Mouse (Mus musculus): Measurements from ENCODE around the gene Scaf4. TPM values are rescaled to one million over a fixed set of nuclear protein-coding genes. Genes with fewer than 3 reads are reported as not detected.
"Not testable (repeated sequence)": the region's sequence is repeated elsewhere in the genome, so short reads cannot be mapped to it uniquely, and the experiment has no call there.

The Scaf4 gene
- polyA plus RNA-seq, 1 experiment from 2014 or later, result 38.8 TPM

GRCm38 (mm10) chr16:90281406-90281805, 2.9 kb downstream of the Scaf4 start:
- Histone ChIP-seq H3K27me3 (ENCODE audit: low read depth, poor library complexity, severe bottlenecking) (no peaks in the 10 kb centered on the region), H3K4me3 (no peak overlapping the region), H3K36me3 (peaks cover 6% of the 10 kb centered on the region), H3K9me3 (replicated peaks) (no peaks in the 10 kb centered on the region), H3K27ac (no peak overlapping the region), H3K4me1 (peaks cover 38% of the 10 kb centered on the region)
- DNase-seq (ENCODE audit: low spot score), result no peak
- WGBS, result 92% methylated on average over 9 of the region's 9 CpGs

- 92% methylated on average over 5 of the region's 5 CpGs for WGBS
- Histone ChIP-seq H3K4me3 (no peak overlapping the region), H3K27ac (no peak overlapping the region), H3K36me3 (peaks cover 6% of the 10 kb centered on the region), H3K27me3 (ENCODE audit: low read depth, poor library complexity, severe bottlenecking) (no peaks in the 10 kb centered on the region), H3K9me3 (replicated peaks) (no peaks in the 10 kb centered on the region), H3K4me1 (peaks cover 38% of the 10 kb centered on the region)
- no peak for DNase-seq (ENCODE audit: low spot score)
These were observed 3.3 kb downstream of the Scaf4 start for GRCm38 (mm10) chr16:90280989-90281388.

GRCm38 (mm10) chr16:90280515-90280914, 3.8 kb downstream of the Scaf4 start:
- 84% methylated on average over 2 of the region's 2 CpGs for WGBS
- H3K4me1 ChIP-seq, result peaks cover 37% of the 10 kb centered on the region

GRCm38 (mm10) chr16:90279058-90279457, 5.2 kb downstream of the Scaf4 start:
- Histone ChIP-seq H3K27ac (no peak overlapping the region), H3K27me3 (ENCODE audit: low read depth, poor library complexity, severe bottlenecking) (no peaks in the 10 kb centered on the region), H3K4me3 (no peak overlapping the region), H3K9me3 (replicated peaks) (no peaks in the 10 kb centered on the region), H3K4me1 (peaks cover 30% of the 10 kb centered on the region), H3K36me3 (peaks cover 13% of the 10 kb centered on the region)
- WGBS, result 81% methylated on average over 6 of the region's 6 CpGs
- no peak for DNase-seq (ENCODE audit: low spot score)

More at GRCm38 (mm10) chr16:90280515-90280914, 3.8 kb downstream of the Scaf4 start:
- Histone ChIP-seq H3K27ac (no peak overlapping the region), H3K36me3 (peaks cover 10% of the 10 kb centered on the region), H3K4me3 (no peak overlapping the region), H3K9me3 (replicated peaks) (no peaks in the 10 kb centered on the region), H3K27me3 (ENCODE audit: low read depth, poor library complexity, severe bottlenecking) (no peaks in the 10 kb centered on the region)
- no peak for DNase-seq (ENCODE audit: low spot score)

GRCm38 (mm10) chr16:90275521-90275920, 8.8 kb downstream of the Scaf4 start:
- Histone ChIP-seq H3K36me3 (peaks cover 18% of the 10 kb centered on the region), H3K4me1 (0 out of 2 replicates have a peak, but pooled peaks cover 5% of the 10 kb centered on the region), H3K4me3 (no peak overlapping the region), H3K9me3 (replicated peaks) (no peaks in the 10 kb centered on the region), H3K27ac (no peak overlapping the region), H3K27me3 (ENCODE audit: low read depth, poor library complexity, severe bottlenecking) (no peaks in the 10 kb centered on the region)
- WGBS, result 93% methylated on average over 6 of the region's 6 CpGs
- DNase-seq (ENCODE audit: low spot score), result no peak

GRCm38 (mm10) chr16:90266581-90266980, 17.7 kb downstream of the Scaf4 start:
- no peak overlapping the region for H3K27ac ChIP-seq
- no peak for DNase-seq (ENCODE audit: low spot score)
- 67% methylated on average over 1 of the region's 1 CpGs for WGBS
- peaks cover 16% of the 10 kb centered on the region for H3K36me3 ChIP-seq
- no peaks in the 10 kb centered on the region for H3K27me3 ChIP-seq (ENCODE audit: low read depth, poor library complexity, severe bottlenecking)
- no peak overlapping the region for H3K4me3 ChIP-seq
- H3K4me1 ChIP-seq, result 0 out of 2 replicates have a peak, but pooled peaks cover 4% of the 10 kb centered on the region
- no peaks in the 10 kb centered on the region for H3K9me3 ChIP-seq (replicated peaks)

- Histone ChIP-seq H3K36me3 (peaks cover 31% of the 10 kb centered on the region), H3K27ac (no peak overlapping the region), H3K27me3 (ENCODE audit: low read depth, poor library complexity, severe bottlenecking) (no peaks in the 10 kb centered on the region), H3K4me1 (0 out of 2 replicates have a peak, but pooled peaks cover 4% of the 10 kb centered on the region), H3K9me3 (replicated peaks) (no peaks in the 10 kb centered on the region), H3K4me3 (no peak overlapping the region)
- 83% methylated on average over 1 of the region's 1 CpGs for WGBS
- no peak for DNase-seq (ENCODE audit: low spot score)
These were observed 19.2 kb downstream of the Scaf4 start for GRCm38 (mm10) chr16:90265106-90265505.

GRCm38 (mm10) chr16:90264021-90264420, 20.3 kb downstream of the Scaf4 start:
- Histone ChIP-seq H3K9me3 (replicated peaks) (no peaks in the 10 kb centered on the region), H3K4me3 (no peak overlapping the region), H3K36me3 (peaks cover 41% of the 10 kb centered on the region), H3K4me1 (0 out of 2 replicates have a peak, but pooled peaks cover 4% of the 10 kb centered on the region), H3K27ac (no peak overlapping the region), H3K27me3 (ENCODE audit: low read depth, poor library complexity, severe bottlenecking) (no peaks in the 10 kb centered on the region)
- no peak for DNase-seq (ENCODE audit: low spot score)
- WGBS, result 88% methylated on average over 5 of the region's 5 CpGs

- Histone ChIP-seq H3K4me3 (no peak overlapping the region), H3K4me1 (0 out of 2 replicates have a peak, but pooled peaks cover 3% of the 10 kb centered on the region), H3K36me3 (peaks cover 64% of the 10 kb centered on the region), H3K27ac (no peak overlapping the region), H3K9me3 (replicated peaks) (no peaks in the 10 kb centered on the region), H3K27me3 (ENCODE audit: low read depth, poor library complexity, severe bottlenecking) (no peaks in the 10 kb centered on the region)
- 94% methylated on average over 2 of the region's 2 CpGs for WGBS
- no peak for DNase-seq (ENCODE audit: low spot score)
These were observed 22.5 kb downstream of the Scaf4 start for GRCm38 (mm10) chr16:90261791-90262190.

- WGBS, result 93% methylated on average over 4 of the region's 4 CpGs
- Histone ChIP-seq H3K27me3 (ENCODE audit: low read depth, poor library complexity, severe bottlenecking) (no peaks in the 10 kb centered on the region), H3K36me3 (peaks cover 78% of the 10 kb centered on the region), H3K27ac (no peak overlapping the region), H3K4me3 (no peak overlapping the region), H3K9me3 (replicated peaks) (no peaks in the 10 kb centered on the region), H3K4me1 (no peaks in the 10 kb centered on the region)
- no peak for DNase-seq (ENCODE audit: low spot score)
These were observed 24.2 kb downstream of the Scaf4 start for GRCm38 (mm10) chr16:90260097-90260496.

- H3K4me1 ChIP-seq, result no peaks in the 10 kb centered on the region
- no peak for DNase-seq (ENCODE audit: low spot score)
- no peak overlapping the region for H3K4me3 ChIP-seq
- WGBS, result 95% methylated on average over 5 of the region's 5 CpGs
- H3K36me3 ChIP-seq, result peaks cover 83% of the 10 kb centered on the region
- H3K27me3 ChIP-seq (ENCODE audit: low read depth, poor library complexity, severe bottlenecking), result no peaks in the 10 kb centered on the region
- no peaks in the 10 kb centered on the region for H3K9me3 ChIP-seq (replicated peaks)
- H3K27ac ChIP-seq, result no peak overlapping the region
These were observed 24.7 kb downstream of the Scaf4 start for GRCm38 (mm10) chr16:90259623-90260022.

GRCm38 (mm10) chr16:90258950-90259349, 25.4 kb downstream of the Scaf4 start:
- Histone ChIP-seq H3K27me3 (ENCODE audit: low read depth, poor library complexity, severe bottlenecking) (no peaks in the 10 kb centered on the region), H3K27ac (no peak overlapping the region), H3K4me1 (no peaks in the 10 kb centered on the region), H3K4me3 (no peak overlapping the region), H3K9me3 (replicated peaks) (no peaks in the 10 kb centered on the region), H3K36me3 (peaks cover 90% of the 10 kb centered on the region)
- 95% methylated on average over 7 of the region's 7 CpGs for WGBS
- DNase-seq (ENCODE audit: low spot score), result no peak

GRCm38 (mm10) chr16:90252521-90252920, 31.8 kb downstream of the Scaf4 start:
- H3K4me3 ChIP-seq, result no peak overlapping the region
- no peak overlapping the region for H3K27ac ChIP-seq
- no peaks in the 10 kb centered on the region for H3K4me1 ChIP-seq
- H3K27me3 ChIP-seq (ENCODE audit: low read depth, poor library complexity, severe bottlenecking), result no peaks in the 10 kb centered on the region
- 92% methylated on average over 2 of the region's 2 CpGs for WGBS
- DNase-seq (ENCODE audit: low spot score), result no peak
- peaks cover 96% of the 10 kb centered on the region for H3K36me3 ChIP-seq
- H3K9me3 ChIP-seq (replicated peaks), result no peaks in the 10 kb centered on the region

GRCm38 (mm10) chr16:90251256-90251655, 33.0 kb downstream of the Scaf4 start:
- DNase-seq (ENCODE audit: low spot score); H3K27me3 ChIP-seq (ENCODE audit: low read depth, poor library complexity, severe bottlenecking); H3K4me1 ChIP-seq; H3K27ac ChIP-seq; H3K9me3 ChIP-seq (replicated peaks); H3K4me3 ChIP-seq: not testable (repeated sequence)
- H3K36me3 ChIP-seq, result peaks cover 96% of the 10 kb centered on the region
- 91% methylated on average over 3 of the region's 3 CpGs for WGBS
